Mouse (Mus musculus): Measurements from ENCODE around the gene Golm1.

DNA sequence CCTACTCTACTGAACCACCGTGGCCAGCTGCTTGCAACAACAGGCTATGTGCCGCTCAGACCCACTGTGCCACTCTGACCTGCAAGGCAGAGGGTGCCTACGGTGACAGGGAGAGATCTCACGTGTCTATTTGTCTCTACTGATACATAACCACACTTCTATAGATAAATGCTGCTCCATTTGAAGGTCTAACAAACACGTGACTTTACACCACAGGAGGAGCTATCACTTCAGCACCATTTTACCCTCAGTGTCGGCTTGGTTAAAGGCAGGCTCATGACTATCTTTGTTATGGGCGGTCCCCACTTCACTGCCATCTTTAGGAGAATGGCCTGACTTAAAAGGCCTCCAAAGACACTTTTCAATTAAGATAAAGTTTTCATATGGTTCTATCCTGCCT is 7.0 kb upstream of the Golm1 start:
- no peak for TF ChIP-seq POLR2A (IDR thresholded peaks at IDR 0.05; ENCODE audit: extremely low read depth, insufficient read depth, low read length)
- no peak for TF ChIP-seq CTCF (IDR thresholded peaks at IDR 0.05; ENCODE audit: low read depth, low read length)
